Mouse (Mus musculus) CD4-positive, CD25-positive, alpha-beta regulatory T cell, adult 2 months (primary cell): ENCODE data around the gene Nucks1.

ENCODE experiments used
- DNase-seq: peaks from one replicate; pipeline ENCODE4 v3.0.0-alpha.2; 2012; ENCODE audit warnings: low read depth, low spot score

Gene Nucks1

DNA sequence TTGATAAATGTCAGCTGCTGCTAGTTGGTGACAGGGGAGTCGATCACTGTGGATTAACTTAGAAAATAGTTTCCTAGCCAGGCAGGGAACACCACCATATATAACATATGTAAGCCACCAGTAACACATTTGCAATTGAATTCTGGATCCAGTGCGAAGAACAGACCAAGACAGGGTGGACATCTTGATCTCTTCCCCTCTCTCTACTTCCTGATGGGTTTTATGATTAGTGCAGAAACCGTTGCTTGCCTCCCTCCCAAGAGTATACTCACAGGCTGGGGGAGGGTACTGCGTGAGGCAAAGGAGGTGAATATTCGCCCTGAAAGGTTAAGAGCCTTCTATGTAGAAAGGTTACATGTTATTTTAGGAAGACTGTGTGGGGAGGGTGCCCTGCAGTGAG lies 55.5 kb downstream of the Nucks1 start:
- no peak for DNase-seq

DNA sequence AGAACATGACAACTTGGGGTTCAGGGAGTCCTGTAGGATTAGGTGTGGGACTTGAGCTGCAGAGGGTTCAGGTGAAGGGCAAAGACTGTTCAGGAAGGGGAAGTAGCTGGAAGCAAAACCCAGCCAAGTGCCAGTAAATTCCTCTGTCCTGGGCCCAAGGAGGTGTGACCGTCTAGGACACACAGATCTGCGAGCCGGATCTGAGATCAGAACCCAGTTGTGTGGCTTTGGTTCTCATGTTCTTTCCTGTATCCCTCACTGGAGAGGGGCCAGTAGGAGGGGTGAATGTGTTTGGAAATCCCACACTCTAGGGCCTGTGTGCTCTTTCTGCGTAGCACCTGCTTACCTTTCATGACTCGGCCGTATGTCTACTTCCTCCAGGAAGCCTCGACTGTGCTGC lies 57.0 kb downstream of the Nucks1 start:
- DNase-seq, result no peak

DNA sequence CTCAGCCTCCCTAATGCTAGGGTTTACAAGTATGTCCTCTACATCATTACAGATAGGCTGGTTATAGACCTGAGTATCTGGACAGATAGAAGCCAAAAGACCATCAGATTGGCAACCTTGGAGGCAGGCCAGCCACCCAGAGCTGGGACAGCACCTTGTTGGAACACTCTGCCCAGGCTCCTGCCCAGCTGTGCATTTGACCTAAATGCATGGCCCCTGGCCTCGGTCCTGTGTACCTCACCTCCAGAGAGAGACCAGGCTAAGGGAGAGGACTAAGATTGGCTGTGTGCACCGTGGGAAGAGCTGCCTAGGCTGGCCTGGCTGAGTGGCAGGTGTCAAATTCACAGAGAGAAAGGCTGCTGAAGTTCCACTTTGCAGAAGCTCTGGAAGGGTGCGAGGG lies 58.2 kb downstream of the Nucks1 start:
- DNase-seq, result no peak

DNA sequence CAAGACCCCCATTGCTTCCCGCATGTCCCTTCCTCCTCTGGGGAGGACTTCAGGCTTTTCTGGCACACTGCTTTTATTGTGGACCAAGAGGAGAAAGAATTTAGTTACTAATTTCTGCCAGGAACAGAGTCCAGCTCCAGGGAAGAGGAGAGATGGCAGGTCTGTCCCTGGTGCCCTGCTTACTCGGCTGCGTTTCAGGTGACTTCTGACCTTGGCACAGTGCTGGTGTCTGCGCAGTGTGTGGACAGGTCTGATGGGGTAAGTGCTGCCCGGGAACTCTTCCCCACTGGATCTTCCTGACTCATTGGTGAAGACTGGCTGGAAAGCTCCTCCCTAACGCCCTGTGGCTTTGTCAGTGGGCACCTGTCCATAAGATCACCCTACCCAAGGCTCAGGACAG lies 58.6 kb downstream of the Nucks1 start:
- no peak for DNase-seq

DNA sequence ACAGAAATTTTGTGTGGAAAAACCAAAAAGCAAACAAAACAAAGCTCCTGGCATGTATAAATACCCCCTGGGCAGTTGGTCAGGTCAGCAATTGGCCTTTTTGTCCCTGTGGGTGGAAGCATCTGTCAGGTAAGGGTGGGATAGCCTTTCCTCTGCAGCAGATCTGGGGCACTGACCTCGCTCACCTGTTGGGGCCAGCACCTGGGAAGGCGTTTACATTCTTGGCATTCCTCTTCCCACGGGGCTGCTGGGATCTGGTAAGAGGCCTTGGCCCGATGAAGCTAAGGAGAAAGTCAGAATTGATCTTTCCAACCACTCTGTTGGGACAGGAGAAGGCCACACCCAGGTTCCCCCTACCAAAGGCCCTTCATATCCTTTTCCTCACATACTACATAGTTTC lies 59.5 kb downstream of the Nucks1 start:
- no peak for DNase-seq

DNA sequence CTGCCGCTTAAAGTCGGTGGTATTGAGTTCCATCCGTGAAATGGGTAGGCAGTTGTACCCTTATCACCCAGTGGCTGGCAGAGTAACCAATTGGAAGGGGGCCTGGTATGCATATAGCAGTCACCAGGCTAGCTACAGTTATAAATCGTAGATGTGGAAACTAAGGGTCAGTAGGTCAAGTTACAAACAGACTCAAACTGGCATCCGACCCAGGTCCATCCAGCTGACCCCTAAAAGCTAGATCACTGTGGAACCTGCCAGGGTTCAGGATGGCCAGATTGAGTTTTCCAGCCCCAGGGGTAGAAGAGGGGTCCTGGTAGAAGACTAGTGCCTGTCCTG lies 60.0 kb downstream of the Nucks1 start:
- no peak for DNase-seq

DNA sequence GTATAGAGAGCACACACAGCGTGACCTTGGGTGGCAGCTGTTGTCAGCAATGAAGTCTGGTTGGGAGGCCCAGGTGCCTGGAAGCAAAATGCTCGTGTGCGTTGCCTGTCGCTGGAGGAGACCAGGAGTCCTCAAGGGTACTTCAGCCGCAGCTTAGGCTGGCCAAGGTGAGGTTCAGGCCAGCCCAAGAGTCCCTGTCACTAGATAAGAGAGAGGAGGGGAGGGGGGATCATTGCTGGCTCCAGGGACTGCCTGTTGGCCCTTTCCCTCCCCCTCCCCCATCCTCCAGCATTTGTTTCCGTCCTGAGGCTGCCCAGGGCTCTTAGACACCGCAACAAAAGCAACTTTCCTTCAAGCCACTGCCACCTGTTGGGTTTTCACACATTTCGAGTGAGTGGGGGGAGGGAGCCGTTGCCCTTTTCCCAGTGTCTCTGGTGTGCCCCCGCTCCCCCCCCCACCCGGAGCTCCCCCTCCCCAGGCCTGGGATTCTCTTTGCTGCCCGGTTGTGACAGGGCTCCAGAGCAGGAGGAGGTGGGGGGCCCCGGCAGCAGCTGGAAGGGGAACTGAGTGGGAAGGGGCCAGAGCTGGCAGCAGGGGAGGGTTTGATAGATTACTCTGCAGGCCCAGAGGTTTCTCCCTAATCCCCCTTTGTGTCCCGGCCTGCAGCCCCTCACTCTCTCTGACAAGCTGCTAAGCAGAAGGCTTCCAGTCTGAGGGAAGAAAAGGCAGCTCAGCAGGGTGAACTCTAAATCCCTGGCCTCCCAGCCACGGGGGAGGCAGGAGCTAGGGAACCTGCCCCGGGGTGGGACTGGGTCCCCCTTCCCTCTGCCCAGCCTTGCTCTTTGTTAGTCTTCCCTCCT lies 60.6 kb downstream of the Nucks1 start:
- DNase-seq, result no peak

DNA sequence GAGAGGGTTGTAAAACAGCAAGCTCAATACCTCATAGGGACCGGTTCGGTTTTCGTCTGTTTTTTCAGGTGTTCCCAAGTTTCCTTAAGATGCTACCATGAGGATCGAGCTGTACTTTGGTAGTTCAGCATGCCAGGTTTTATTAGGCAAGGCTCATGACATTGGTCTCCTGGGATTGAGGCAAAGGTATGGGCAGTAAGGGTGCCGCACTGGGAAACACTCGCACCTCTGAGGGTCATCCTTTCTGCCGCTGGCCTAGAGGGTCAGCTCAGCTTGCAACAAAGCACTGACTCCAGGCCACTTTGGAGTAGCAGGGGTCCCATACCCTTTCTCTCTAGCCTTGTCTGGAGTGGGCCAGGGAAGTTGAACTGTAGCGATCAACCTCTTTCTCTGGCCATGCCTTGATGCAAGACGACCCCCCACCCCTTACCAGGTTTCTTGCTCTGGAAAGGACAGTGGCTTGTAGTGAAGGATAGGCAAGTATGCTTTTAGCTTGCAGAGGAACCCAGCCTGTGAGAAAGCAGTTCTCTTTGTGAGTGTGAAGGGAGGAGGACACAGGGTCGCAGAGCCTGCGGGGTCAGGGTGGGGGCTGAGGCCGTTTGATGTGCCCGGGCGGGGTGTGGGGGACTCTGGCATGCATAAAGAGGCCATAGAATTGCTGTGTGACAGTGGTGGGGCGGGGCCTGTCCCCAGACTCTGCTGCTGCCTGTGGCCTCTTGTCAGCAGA lies 61.6 kb downstream of the Nucks1 start:
- DNase-seq, result no peak

DNA sequence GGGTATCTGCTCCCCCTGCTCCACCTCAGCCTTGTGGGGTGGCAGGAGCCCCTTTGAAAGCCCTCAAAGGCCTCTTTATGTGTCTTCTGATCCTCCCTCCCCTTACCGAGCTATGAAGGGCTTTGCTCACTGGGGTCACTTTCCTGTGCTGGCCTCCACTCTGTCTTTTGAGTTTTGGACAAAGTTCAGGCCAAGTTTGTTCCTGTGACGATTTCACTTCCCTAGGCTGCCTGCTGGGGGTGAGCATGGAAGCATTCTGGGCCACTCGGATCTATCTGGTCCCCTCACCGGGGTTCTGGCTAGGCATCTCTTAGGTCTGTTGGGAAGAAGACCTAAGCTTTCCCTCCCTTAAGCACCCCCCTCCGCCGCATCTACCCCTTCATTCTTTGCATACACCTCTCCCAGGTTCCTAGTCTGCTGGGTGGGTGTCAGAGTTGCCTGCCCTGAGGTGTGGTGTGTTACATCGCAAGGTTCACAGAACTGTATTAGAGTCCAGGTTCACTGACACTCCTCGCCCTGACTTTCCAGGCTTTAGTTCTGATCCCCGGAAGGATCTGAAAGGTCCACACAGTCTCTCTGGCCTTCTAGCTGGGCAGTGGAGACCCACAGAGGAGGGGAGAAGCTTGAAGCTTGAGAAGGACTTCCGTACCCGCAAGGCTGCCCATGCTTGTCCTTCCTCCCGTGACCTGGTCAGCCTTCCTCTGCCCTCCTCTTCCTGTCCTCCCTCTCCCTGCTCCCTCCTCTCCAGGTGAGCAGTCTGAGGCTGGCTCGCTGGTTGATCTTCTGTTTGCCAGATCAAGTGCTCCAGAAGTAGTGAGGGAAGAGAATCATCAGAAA lies 62.4 kb downstream of the Nucks1 start:
- DNase-seq, result no peak

DNA sequence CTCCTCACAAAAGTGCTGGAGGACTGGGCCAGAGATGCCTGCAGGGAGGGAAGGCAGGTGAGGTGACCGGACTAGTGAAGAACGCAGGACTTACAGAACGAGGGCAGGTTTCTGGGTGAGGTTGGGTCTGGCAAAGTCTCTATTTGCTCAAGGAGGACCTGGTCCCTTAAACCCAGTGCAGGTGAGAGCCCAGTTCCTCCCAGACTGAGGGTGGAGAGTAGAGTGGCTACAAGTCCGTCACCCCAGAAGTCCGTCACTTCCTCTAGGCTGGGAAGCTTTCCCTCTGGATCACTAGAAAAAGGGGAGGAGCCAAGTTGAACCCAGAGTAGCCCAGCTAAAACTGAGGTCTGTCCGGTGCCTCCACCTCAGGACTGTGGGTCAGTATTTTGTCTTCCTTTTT lies 63.7 kb downstream of the Nucks1 start:
- DNase-seq, result no peak

DNA sequence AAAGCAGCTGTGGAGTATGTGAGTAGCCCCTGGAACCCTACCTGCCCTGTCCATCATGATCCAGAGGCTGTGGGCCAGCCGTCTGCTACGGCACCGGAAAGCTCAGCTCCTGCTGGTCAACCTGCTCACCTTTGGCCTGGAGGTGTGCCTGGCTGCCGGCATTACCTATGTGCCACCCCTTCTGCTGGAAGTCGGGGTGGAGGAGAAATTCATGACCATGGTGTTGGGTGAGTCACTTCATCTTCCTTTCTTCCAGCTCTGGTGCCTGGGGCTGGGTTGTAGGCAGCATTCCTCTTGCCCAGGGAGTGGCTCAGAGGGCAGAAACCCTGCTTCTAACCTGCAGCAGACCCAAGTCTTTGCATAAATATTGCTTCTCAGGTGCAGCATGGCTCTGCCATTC lies 66.6 kb downstream of the Nucks1 start:
- DNase-seq, result no peak

DNA sequence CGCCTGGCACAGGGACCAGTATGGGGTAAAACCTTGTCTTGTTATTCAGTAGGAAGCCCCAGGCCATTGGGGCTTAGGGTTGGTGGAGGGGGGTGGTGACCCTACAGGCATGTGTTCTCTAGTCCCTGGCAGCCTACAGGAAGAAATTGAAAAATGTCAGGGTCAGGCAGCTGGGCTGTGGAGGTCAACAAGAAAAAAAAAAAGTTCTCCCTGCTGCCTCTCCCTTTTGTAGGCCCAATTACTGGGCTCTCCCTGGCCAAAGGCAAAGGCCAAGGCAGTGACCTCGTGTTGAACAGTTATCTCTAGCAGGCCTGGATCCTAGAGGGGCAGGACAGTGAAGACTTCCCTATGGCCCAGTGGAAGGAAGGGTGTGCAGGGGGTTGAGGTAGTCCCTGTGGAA lies 70.1 kb downstream of the Nucks1 start:
- no peak for DNase-seq

DNA sequence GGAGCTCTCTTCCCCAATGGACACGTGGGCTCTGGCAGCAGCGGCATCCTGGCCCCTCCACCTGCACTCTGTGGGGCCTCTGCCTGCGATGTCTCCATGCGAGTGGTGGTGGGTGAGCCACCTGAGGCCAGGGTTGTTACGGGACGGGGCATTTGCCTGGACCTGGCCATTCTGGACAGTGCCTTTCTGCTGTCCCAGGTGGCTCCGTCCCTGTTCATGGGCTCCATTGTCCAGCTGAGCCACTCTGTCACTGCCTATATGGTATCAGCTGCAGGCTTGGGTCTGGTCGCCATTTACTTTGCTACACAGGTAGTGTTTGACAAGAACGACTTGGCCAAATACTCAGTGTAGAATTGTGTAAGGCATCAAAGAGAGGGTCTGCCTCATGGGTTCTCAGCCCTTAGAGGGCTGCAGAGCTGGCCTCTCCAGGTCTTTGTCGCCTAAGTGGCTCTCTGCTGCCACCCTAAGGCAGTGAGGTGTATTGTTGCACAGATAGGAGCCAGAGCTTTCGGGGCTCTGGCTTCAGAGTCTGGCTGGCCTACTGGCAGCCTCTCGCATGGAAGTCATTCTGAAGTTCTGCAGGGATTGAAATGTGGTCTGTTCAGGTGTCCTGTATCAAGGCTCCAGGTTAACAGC lies 71.2 kb downstream of the Nucks1 start:
- peak; percentile 83 for DNase-seq

DNA sequence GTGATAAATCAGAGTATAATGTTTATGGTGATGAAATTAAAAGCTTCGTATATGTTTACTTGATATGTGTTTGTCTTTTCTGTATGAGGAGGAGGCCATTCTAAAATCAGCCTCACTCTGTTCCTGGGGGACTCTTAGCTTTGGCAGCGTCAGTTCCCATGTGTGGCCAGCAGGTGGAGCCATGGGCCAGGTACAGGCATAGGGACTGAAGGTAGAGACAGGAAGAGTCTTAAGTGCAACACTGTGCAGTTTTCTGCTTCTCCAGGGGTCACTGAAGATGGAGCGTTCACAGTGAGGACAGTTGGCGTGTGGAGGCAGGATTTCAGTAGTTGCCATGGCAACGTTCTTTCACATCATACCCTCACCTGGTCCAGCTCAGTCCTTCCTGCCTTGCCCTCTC lies 72.6 kb downstream of the Nucks1 start:
- peak; percentile 90 for DNase-seq

DNA sequence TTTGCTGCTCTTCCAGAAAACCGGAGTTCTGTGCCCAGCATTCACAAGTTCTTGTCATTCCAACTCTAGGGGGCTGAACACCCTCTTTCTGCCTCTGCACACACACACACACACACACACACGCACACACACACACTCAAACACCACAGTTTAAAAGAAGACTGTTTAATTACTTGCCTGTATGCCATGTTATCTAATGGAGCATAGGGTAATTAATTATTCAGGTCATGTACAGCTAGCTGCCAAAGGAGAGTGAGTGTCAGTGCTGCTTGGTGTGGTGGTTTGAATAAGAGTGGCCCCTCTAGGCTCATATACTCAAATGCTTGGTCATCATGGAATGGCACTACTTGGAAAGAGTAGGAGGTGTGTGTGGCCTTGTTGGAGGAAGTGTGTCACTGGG lies 73.5 kb downstream of the Nucks1 start:
- no peak for DNase-seq
